Mouse (Mus musculus) limb, embryonic 14.5 days (tissue): ENCODE results near the gene Kmt2a. TPM values are rescaled to one million over a fixed set of nuclear protein-coding genes. Genes with fewer than 3 reads are reported as not detected.

Experiments
- ATAC-seq: fragments of 200-750 bp; cut with Nextera tagmentation; 2 replicates; pipeline ENCODE4 v1.8.0; 2017; ENCODE audit warnings: low read depth, moderate number of reproducible peaks, moderate TSS enrichment; ENCODE audit not compliant: low FRiP score
- DNase-seq: peaks from one replicate; pipeline ENCODE4 v3.0.0-alpha.2; 2015; ENCODE audit warnings: low spot score
- H3K27ac ChIP-seq: fragments of 300-500 bp; sonication (generic); replicated peaks from 2 replicates; pipeline ENCODE4 v1.5.1; 2014; ENCODE audit warnings: low read depth, mild to moderate bottlenecking, low read length, moderate library complexity, mixed read lengths
- H3K27me3 ChIP-seq: fragments of 300-500 bp; sonication (generic); 2 replicates; pipeline ENCODE4 v1.6.1; 2014; ENCODE audit warnings: low read length, mixed read lengths; ENCODE audit not compliant: control insufficient read depth, insufficient read depth
- H3K36me3 ChIP-seq: fragments of 300-500 bp; sonication (generic); 2 replicates; pipeline ENCODE4 v1.6.1; 2014; ENCODE audit warnings: mild to moderate bottlenecking, low read length, moderate library complexity, mixed read lengths; ENCODE audit not compliant: control insufficient read depth, insufficient read depth
- H3K4me1 ChIP-seq: fragments of 300-500 bp; sonication (generic); 2 replicates; pipeline ENCODE4 v1.6.1; 2014; ENCODE audit warnings: antibody characterized with exemption, low read length, mixed read lengths; ENCODE audit not compliant: control insufficient read depth, insufficient read depth
- H3K4me2 ChIP-seq: fragments of 300-500 bp; sonication (generic); replicated peaks from 2 replicates; pipeline ENCODE4 v1.6.1; 2014; ENCODE audit warnings: low read depth, mild to moderate bottlenecking, low read length, moderate library complexity; ENCODE audit not compliant: severe bottlenecking
- H3K4me3 ChIP-seq: fragments of 300-500 bp; sonication (generic); replicated peaks from 2 replicates; pipeline ENCODE4 v1.5.1; 2014; ENCODE audit warnings: low read length
- H3K9ac ChIP-seq: fragments of 300-500 bp; sonication (generic); 2 replicates; pipeline ENCODE4 v1.6.1; 2014; ENCODE audit warnings: mild to moderate bottlenecking, low read depth, low read length, moderate library complexity; ENCODE audit not compliant: severe bottlenecking
- H3K9me3 ChIP-seq: fragments of 300-500 bp; sonication (generic); 2 replicates; pipeline ENCODE4 v1.6.1; 2016; ENCODE audit warnings: low read length; ENCODE audit not compliant: control insufficient read depth
- POLR2A ChIP-seq: fragments of 200-500 bp; IDR thresholded peaks from 2 replicates; pipeline ENCODE4 v1.8.0; 2012; ENCODE audit warnings: inconsistent platforms, mild to moderate bottlenecking, moderate library complexity, borderline replicate concordance; ENCODE audit not compliant: insufficient read depth, insufficient read length; ENCODE audit errors: extremely low read depth
- WGBS: fragments of 180-500 bp; shearing (Covaris S2); extraction: QIAGEN DNeasy Blood & Tissue Kit; methylation state at CpG from one replicate; pipeline ENCODE4 v1.1.7; 2014; 5-methylcytosine and 5-hydroxymethylcytosine counted together
- polyA plus RNA-seq, 2 experiments: library from polyadenylated mRNA; depleted of rRNA in 1 of 2; stranded (reverse) in 1 of 2; unstranded in 1 of 2; fragments of >200 nt; fragmentation: Nextera tagmentation in 1 of 2; extraction: Ambion mirVana in 1 of 2; gene quantifications; 2 replicates each; pipeline versions ENCODE4 v1.2.1 to v1.2.3; 2012 to 2014

Kmt2a gene
- polyA plus RNA-seq, 2 experiments = 16.8 to 21.7 TPM

GRCm38 (mm10) chr9:44873665-44874064, 7.4 kb downstream of the Kmt2a start:
- 38% methylated on average over 5 of the region's 5 CpGs for WGBS
- DNase-seq (no peak), ATAC-seq (no peak)
- Histone ChIP-seq H3K36me3 (peaks cover 29% of the 10 kb centered on the region), H3K27me3 (no peaks in the 10 kb centered on the region), H3K4me3 (no peak overlapping the region), H3K27ac (no peak overlapping the region), H3K9me3 (no peaks in the 10 kb centered on the region), H3K4me2 (no peak overlapping the region), H3K4me1 (peaks cover 42% of the 10 kb centered on the region), H3K9ac (no peak overlapping the region)
- no peak for TF ChIP-seq POLR2A

- H3K27me3 ChIP-seq = no peaks in the 10 kb centered on the region
- H3K9ac ChIP-seq = no peak overlapping the region
- H3K36me3 ChIP-seq = peaks cover 35% of the 10 kb centered on the region
- H3K4me1 ChIP-seq = peaks cover 7% of the 10 kb centered on the region
- no peak overlapping the region for H3K4me3 ChIP-seq
- WGBS = 80% methylated on average over 13 of the region's 13 CpGs
- ATAC-seq = no peak
- TF ChIP-seq POLR2A = no peak
- DNase-seq = no peak
- no peaks in the 10 kb centered on the region for H3K9me3 ChIP-seq
- no peak overlapping the region for H3K4me2 ChIP-seq
- H3K27ac ChIP-seq = no peak overlapping the region
Measured at GRCm38 (mm10) chr9:44868336-44869094, 12.6 kb downstream of the Kmt2a start.

- ATAC-seq = no peak
- WGBS = 93% methylated on average over 3 of the region's 3 CpGs
- H3K9me3 ChIP-seq = no peaks in the 10 kb centered on the region
Measured at GRCm38 (mm10) chr9:44867664-44868063, 13.4 kb downstream of the Kmt2a start.

GRCm38 (mm10) chr9:44866501-44867240, 14.4 kb downstream of the Kmt2a start:
- TF ChIP-seq POLR2A = no peak
- Histone ChIP-seq H3K27me3 (no peaks in the 10 kb centered on the region), H3K36me3 (peaks cover 45% of the 10 kb centered on the region), H3K9me3 (no peaks in the 10 kb centered on the region), H3K27ac (no peak overlapping the region), H3K4me3 (no peak overlapping the region), H3K4me2 (no peak overlapping the region), H3K4me1 (peaks cover 6% of the 10 kb centered on the region), H3K9ac (no peak overlapping the region)
- WGBS = 75% methylated on average over 9 of the region's 9 CpGs
- ATAC-seq (no peak), DNase-seq (no peak)

More at GRCm38 (mm10) chr9:44867664-44868063, 13.4 kb downstream of the Kmt2a start:
- Histone ChIP-seq H3K4me1 (peaks cover 6% of the 10 kb centered on the region), H3K27ac (no peak overlapping the region), H3K4me3 (no peak overlapping the region), H3K36me3 (peaks cover 40% of the 10 kb centered on the region), H3K27me3 (no peaks in the 10 kb centered on the region), H3K4me2 (no peak overlapping the region), H3K9ac (no peak overlapping the region)
- no peak for TF ChIP-seq POLR2A
- no peak for DNase-seq

GRCm38 (mm10) chr9:44861121-44861520, 20.0 kb downstream of the Kmt2a start:
- Histone ChIP-seq H3K36me3 (peaks cover 36% of the 10 kb centered on the region), H3K9me3 (no peaks in the 10 kb centered on the region), H3K4me3 (no peak overlapping the region), H3K9ac (no peak overlapping the region), H3K4me1 (peaks cover 12% of the 10 kb centered on the region), H3K27me3 (no peaks in the 10 kb centered on the region), H3K27ac (no peak overlapping the region), H3K4me2 (no peak overlapping the region)
- ATAC-seq (no peak), DNase-seq (no peak)
- no peak for TF ChIP-seq POLR2A
